Mouse (Mus musculus): ENCODE data around the gene Pabpc1l.

The Pabpc1l gene

GRCm38 (mm10) chr2:164025150-164025549 is at the start of gene Pabpc1l:
Gene Pabpc1l, plus strand, starts transcription at chr2:164025450.
- DNase-seq (ENCODE audit: low read depth, low spot score): no peak

- no peak for DNase-seq (ENCODE audit: low read depth, low spot score)
Observed at GRCm38 (mm10) chr2:163976448-163976847, 48.8 kb upstream of the Pabpc1l start.

GRCm38 (mm10) chr2:163987233-163987632 is 38.0 kb upstream of the Pabpc1l start:
- DNase-seq (ENCODE audit: low read depth, low spot score): no peak

GRCm38 (mm10) chr2:163992871-163993270 is 32.4 kb upstream of the Pabpc1l start:
- no peak for DNase-seq (ENCODE audit: low read depth, low spot score)

GRCm38 (mm10) chr2:163994654-163994976 is 30.6 kb upstream of the Pabpc1l start, which contains the start of gene Ywhab:
Gene Ywhab, plus strand, starts transcription at chr2:163994960.
- no peak for DNase-seq (ENCODE audit: low read depth, low spot score)

- DNase-seq (ENCODE audit: low read depth, low spot score): peak; percentile 96
Observed at GRCm38 (mm10) chr2:163994977-163995862, 30.0 kb upstream of the Pabpc1l start.

- DNase-seq (ENCODE audit: low read depth, low spot score): no peak
Observed at GRCm38 (mm10) chr2:163996275-163996674, 29.0 kb upstream of the Pabpc1l start.

GRCm38 (mm10) chr2:163996899-163997298 is 28.4 kb upstream of the Pabpc1l start:
- DNase-seq (ENCODE audit: low read depth, low spot score): no peak

- no peak for DNase-seq (ENCODE audit: low read depth, low spot score)
Observed at GRCm38 (mm10) chr2:163998981-163999380, 26.3 kb upstream of the Pabpc1l start.

GRCm38 (mm10) chr2:164002637-164003036 is 22.6 kb upstream of the Pabpc1l start:
- no peak for DNase-seq (ENCODE audit: low read depth, low spot score)

GRCm38 (mm10) chr2:164004503-164004902 is 20.7 kb upstream of the Pabpc1l start:
- DNase-seq (ENCODE audit: low read depth, low spot score): no peak

- no peak for DNase-seq (ENCODE audit: low read depth, low spot score)
Observed at GRCm38 (mm10) chr2:164006932-164007331, 18.3 kb upstream of the Pabpc1l start.

GRCm38 (mm10) chr2:164007547-164007946 is 17.7 kb upstream of the Pabpc1l start:
- no peak for DNase-seq (ENCODE audit: low read depth, low spot score)

GRCm38 (mm10) chr2:164007987-164008545 is 17.2 kb upstream of the Pabpc1l start:
- DNase-seq (ENCODE audit: low read depth, low spot score): peak; percentile 32

GRCm38 (mm10) chr2:164009227-164009626 is 16.0 kb upstream of the Pabpc1l start:
- no peak for DNase-seq (ENCODE audit: low read depth, low spot score)

- no peak for DNase-seq (ENCODE audit: low read depth, low spot score)
Observed at GRCm38 (mm10) chr2:164010496-164010895, 14.8 kb upstream of the Pabpc1l start.

GRCm38 (mm10) chr2:164010944-164011343 is 14.3 kb upstream of the Pabpc1l start:
- DNase-seq (ENCODE audit: low read depth, low spot score): no peak

- DNase-seq (ENCODE audit: low read depth, low spot score): no peak
Observed at GRCm38 (mm10) chr2:164015304-164015703, 9.9 kb upstream of the Pabpc1l start.

GRCm38 (mm10) chr2:164018910-164019309 is 6.3 kb upstream of the Pabpc1l start:
- DNase-seq (ENCODE audit: low read depth, low spot score): no peak

- no peak for DNase-seq (ENCODE audit: low read depth, low spot score)
Observed at GRCm38 (mm10) chr2:164019943-164020342, 5.3 kb upstream of the Pabpc1l start.

GRCm38 (mm10) chr2:164022104-164022503 is 3.1 kb upstream of the Pabpc1l start:
- no peak for DNase-seq (ENCODE audit: low read depth, low spot score)

- no peak for DNase-seq (ENCODE audit: low read depth, low spot score)
Observed at GRCm38 (mm10) chr2:164031147-164031546, 5.9 kb downstream of the Pabpc1l start.

GRCm38 (mm10) chr2:164032973-164033372 is 7.7 kb downstream of the Pabpc1l start:
- no peak for DNase-seq (ENCODE audit: low read depth, low spot score)

Measured in brain, embryonic 18.5 days (tissue).